Mouse (Mus musculus): ENCODE data around the gene Mrpl40.

DNA sequence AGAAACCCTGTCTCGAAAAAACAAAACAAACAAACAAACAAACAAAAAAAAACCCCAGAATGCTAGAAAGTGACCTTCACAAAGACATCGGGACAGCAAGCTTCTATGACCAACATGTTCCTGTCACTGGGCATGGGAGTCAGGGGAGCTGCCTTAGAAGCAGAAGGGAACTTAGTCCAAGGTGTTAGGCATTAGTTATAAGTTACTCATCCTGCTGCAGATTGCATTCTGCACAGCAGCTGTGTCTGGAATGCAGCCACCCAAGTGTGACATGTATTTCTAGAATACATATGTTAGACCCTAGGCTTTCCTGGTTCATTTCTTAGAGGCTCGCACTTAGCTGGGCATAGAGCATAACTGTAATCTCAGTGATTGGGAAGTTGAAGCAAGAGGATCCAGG lies 48.0 kb downstream of the Mrpl40 start:
- no peak for TF ChIP-seq POLR2A (IDR thresholded peaks at IDR 0.05; ENCODE audit: borderline replicate concordance, control insufficient read depth, low read depth, low read length)
- no peak for TF ChIP-seq CTCF (IDR thresholded peaks at IDR 0.05; ENCODE audit: control insufficient read depth, insufficient read depth, low read length)
